8 mouse cellular contexts compared by ENCODE assay signal in genomic region chr9:43238631-43239545, GRCm38 (mm10). TPM values are rescaled to one million over a fixed set of nuclear protein-coding genes. Genes with fewer than 3 reads are reported as not detected.
DNase-seq lines count a peak whose midpoint lies in the region; ATAC-seq and TF ChIP-seq lines count a peak whose summit lies in the region.

No protein-coding gene starts in this region.

- H3K27ac ChIP-seq in forebrain, embryonic 14.5 days (ENCODE audit: low read depth, low read length): no peak overlapping the region
- peak overlapping the region; percentile 97 for H3K27ac ChIP-seq in limb, embryonic 12.5 days
- peak overlapping the region; percentile 70 for H3K27ac ChIP-seq in neural tube, embryonic 13.5 days (replicated peaks)

- no peak for TF ChIP-seq CTCF in G1E (IDR thresholded peaks at IDR 0.05; ENCODE audit: low read depth, low read length)

- peak overlapping the region; percentile 58 for H3K9ac ChIP-seq in forebrain, embryonic 14.5 days (ENCODE audit: low read length)
- peak overlapping the region; percentile 89 for H3K9ac ChIP-seq in limb, embryonic 12.5 days (replicated peaks)
- peak overlapping the region; percentile 66 for H3K9ac ChIP-seq in neural tube, embryonic 13.5 days

- no peaks in the 10 kb centered on the region for H3K27me3 ChIP-seq in G1E (ENCODE audit: insufficient read depth, low read length)
- peaks cover 9% of the 10 kb centered on the region for H3K27me3 ChIP-seq in forebrain, embryonic 14.5 days (replicated peaks; ENCODE audit: control insufficient read depth, insufficient read depth, low read length)
- H3K27me3 ChIP-seq in limb, embryonic 12.5 days: no peaks in the 10 kb centered on the region
- H3K27me3 ChIP-seq in neural tube, embryonic 13.5 days: peaks cover 38% of the 10 kb centered on the region

- H3K4me3 ChIP-seq in G1E (ENCODE audit: low read depth, low read length): peak overlapping the region; percentile 85
- peak overlapping the region; percentile 51 for H3K4me3 ChIP-seq in forebrain, embryonic 14.5 days (ENCODE audit: low read depth, low read length)
- peak overlapping the region; percentile 99 for H3K4me3 ChIP-seq in limb, embryonic 12.5 days (replicated peaks)
- peak overlapping the region; percentile 54 for H3K4me3 ChIP-seq in neural tube, embryonic 13.5 days

- H3K4me2 ChIP-seq in forebrain, embryonic 14.5 days (ENCODE audit: low read length): peak overlapping the region; percentile 72
- H3K4me2 ChIP-seq in limb, embryonic 12.5 days: peak overlapping the region; percentile 89
- peak overlapping the region; percentile 66 for H3K4me2 ChIP-seq in neural tube, embryonic 13.5 days

- ATAC-seq in CD4-positive, CD25-positive, alpha-beta regulatory T cell, adult 4 months: no peak
- ATAC-seq in G1E (ENCODE audit: extremely low read depth, insufficient number of reproducible peaks, low FRiP score, poor library complexity, severe bottlenecking): no peak
- ATAC-seq in forebrain, embryonic 14.5 days: peak; percentile 28; the same call in 1 of the 2 replicates
- ATAC-seq in limb, embryonic 12.5 days (ENCODE audit: insufficient number of reproducible peaks, insufficient read depth, low FRiP score, low TSS enrichment, low read depth): no peak
- no peak for ATAC-seq in neural tube, embryonic 13.5 days (ENCODE audit: low read depth)

- DNase-seq in CD4-positive, CD25-positive, alpha-beta regulatory T cell, adult 2 months (ENCODE audit: low read depth, low spot score): peak; percentile 14
- DNase-seq in G1E (ENCODE audit: low spot score): no peak
- no peak for DNase-seq in forebrain, embryonic 14.5 days (ENCODE audit: low spot score)
- DNase-seq in frontal cortex, adult 2 months (ENCODE audit: extremely low spot score in 1 of 2, low spot score in 1 of 2): no peak
- DNase-seq in left cerebral cortex, postnatal 4 days: no peak

- H3K9me3 ChIP-seq in G1E (replicated peaks): no peaks in the 10 kb centered on the region; the same call in 1 of the 2 replicates
- no peaks in the 10 kb centered on the region for H3K9me3 ChIP-seq in forebrain, embryonic 14.5 days (replicated peaks; ENCODE audit: control insufficient read depth, low read length)
- no peaks in the 10 kb centered on the region for H3K9me3 ChIP-seq in limb, embryonic 12.5 days
- no peaks in the 10 kb centered on the region for H3K9me3 ChIP-seq in neural tube, embryonic 13.5 days

- WGBS in forebrain, embryonic 14.5 days: under 1% methylated on average over 50 of the region's 51 CpGs
- under 1% methylated on average over 49 of the region's 51 CpGs for WGBS in limb, embryonic 12.5 days
- WGBS in neural tube, embryonic 13.5 days: 1% methylated on average over 47 of the region's 51 CpGs

- peaks cover 36% of the 10 kb centered on the region for H3K36me3 ChIP-seq in G1E (replicated peaks)
- H3K36me3 ChIP-seq in forebrain, embryonic 14.5 days (ENCODE audit: control insufficient read depth, insufficient read depth, low read length): no peaks in the 10 kb centered on the region
- peaks cover 34% of the 10 kb centered on the region for H3K36me3 ChIP-seq in limb, embryonic 12.5 days
- H3K36me3 ChIP-seq in neural tube, embryonic 13.5 days: no peaks in the 10 kb centered on the region

- peaks cover 81% of the 10 kb centered on the region for H3K4me1 ChIP-seq in G1E (ENCODE audit: insufficient read depth, low read depth, low read length)
- peaks cover 8% of the 10 kb centered on the region; the same call in 1 of the 2 replicates for H3K4me1 ChIP-seq in forebrain, embryonic 14.5 days (ENCODE audit: control insufficient read depth, insufficient read depth, low read length)
- H3K4me1 ChIP-seq in limb, embryonic 12.5 days (replicated peaks): peaks cover 58% of the 10 kb centered on the region
- peaks cover 24% of the 10 kb centered on the region for H3K4me1 ChIP-seq in neural tube, embryonic 13.5 days (replicated peaks)

- intact Hi-C loops in left cerebral cortex, postnatal 4 days (cut with DNase I): no loop called here

RNA-seq across cellular contexts. Expression of gene Oaf, which starts 0.8 kb away (rescaled TPM):
- polyA plus RNA-seq in CD4-positive, CD25-positive, alpha-beta regulatory T cell, adult 4 months (2017; shearing (Covaris generic)): under 1 TPM in 1 of 2 experiments, not detected in 1; 0.12 TPM
- total RNA-seq in G1E (2014; fragmentation: Nextera tagmentation): 15.2 and 29.5 TPM in 2 replicates
- total RNA-seq in G1E (2017): 22.1 and 28.8 TPM in 2 replicates
- polyA plus RNA-seq in G1E (2012): 24.2 and 26.9 TPM in 2 replicates
- polyA plus RNA-seq in forebrain, embryonic 14.5 days (2014; fragmentation: Nextera tagmentation; extraction: Ambion mirVana): 7.0 and 10.3 TPM in 2 replicates
- 100 and 102 TPM in 2 replicates for polyA plus RNA-seq in limb, embryonic 12.5 days (2016; fragmentation: Nextera tagmentation; extraction: Ambion mirVana)
- 17.3 and 21.1 TPM in 2 replicates for polyA plus RNA-seq in neural tube, embryonic 13.5 days (2015; fragmentation: Nextera tagmentation; extraction: Ambion mirVana)
- polyA plus RNA-seq in frontal cortex, adult 2 months (2012; rRNA removed): 23.9 and 27.8 TPM in 2 replicates
- 1 to 10 TPM; 3.6 to 4.1 TPM for total RNA-seq in left cerebral cortex, postnatal 4 days (2021)

RNA-seq across cellular contexts. Expression of gene Pou2f3, which starts 28.7 kb away (rescaled TPM):
- polyA plus RNA-seq in CD4-positive, CD25-positive, alpha-beta regulatory T cell, adult 4 months (2017; shearing (Covaris generic)): not detected
- not detected in 2 replicates for total RNA-seq in G1E (2014; fragmentation: Nextera tagmentation)
- total RNA-seq in G1E (2017): 0.05 TPM in 1 of 2 replicates, not detected in the other
- polyA plus RNA-seq in G1E (2012): not detected in 2 replicates
- not detected in 2 replicates for polyA plus RNA-seq in forebrain, embryonic 14.5 days (2014; fragmentation: Nextera tagmentation; extraction: Ambion mirVana)
- polyA plus RNA-seq in limb, embryonic 12.5 days (2016; fragmentation: Nextera tagmentation; extraction: Ambion mirVana): not detected in 2 replicates
- polyA plus RNA-seq in neural tube, embryonic 13.5 days (2015; fragmentation: Nextera tagmentation; extraction: Ambion mirVana): not detected in 2 replicates
- 0.17 and 0.26 TPM in 2 replicates for polyA plus RNA-seq in frontal cortex, adult 2 months (2012; rRNA removed)
- not detected for total RNA-seq in left cerebral cortex, postnatal 4 days (2021)
